Mouse (Mus musculus) bone marrow, adult 2 months (tissue): ENCODE measurements around the gene Cmtm5.

Experiments
- CTCF ChIP-seq: fragments of 200-500 bp; IDR thresholded peaks from 2 replicates; pipeline ENCODE4 v1.5.1; 2011; ENCODE audit warnings: low read length, control low read depth; ENCODE audit not compliant: control insufficient read depth, insufficient read depth
- POLR2A ChIP-seq: fragments of 200-500 bp; IDR thresholded peaks from 2 replicates; pipeline ENCODE4 v1.6.1; 2011; ENCODE audit warnings: low read depth, mild to moderate bottlenecking, control low read depth, low read length, borderline replicate concordance; ENCODE audit not compliant: control insufficient read depth

DNA sequence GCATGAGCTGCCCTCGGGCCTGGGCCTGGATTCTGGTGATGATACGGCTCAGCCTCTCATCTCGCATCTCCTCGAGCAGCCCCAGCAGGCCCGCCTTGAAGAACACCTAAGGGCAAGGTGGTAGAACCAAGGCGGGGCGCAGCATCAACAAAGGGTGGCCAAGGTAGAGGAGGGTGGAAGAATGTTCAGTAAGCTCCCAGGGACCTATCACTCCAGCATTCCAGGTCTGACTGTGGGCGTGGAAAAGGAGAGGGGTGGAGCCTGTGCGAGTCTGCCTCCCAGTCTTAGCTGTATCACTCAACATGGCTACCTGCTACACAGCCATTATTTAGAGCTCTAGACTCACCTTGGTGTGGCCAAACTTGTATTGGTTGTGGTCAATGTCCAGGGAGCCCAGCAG, 20.5 kb downstream of the Cmtm5 start:
- TF ChIP-seq CTCF (no peak), POLR2A (no peak)
